Mouse (Mus musculus) erythroblast, embryonic 14.5 days (primary cell): Measurements from ENCODE around the gene Ttll1. TPM values are rescaled to one million over a fixed set of nuclear protein-coding genes. Genes with fewer than 3 reads are reported as not detected.
A peak's percentile ranks its signal among the peaks of the same experiment; 100 is the strongest.

Source experiments
- H3K27me3 ChIP-seq: 2 replicates; pipeline ENCODE4 v1.6.1; 2012; ENCODE audit warnings: inconsistent platforms; ENCODE audit not compliant: control insufficient read depth
- H3K36me3 ChIP-seq: 2 replicates; pipeline ENCODE4 v1.6.1; 2012; ENCODE audit warnings: mild to moderate bottlenecking, inconsistent platforms; ENCODE audit not compliant: control insufficient read depth
- H3K4me1 ChIP-seq: 2 replicates; pipeline ENCODE4 v1.6.1; 2012; ENCODE audit warnings: inconsistent platforms; ENCODE audit not compliant: control insufficient read depth
- H3K4me3 ChIP-seq: replicated peaks from 2 replicates; pipeline ENCODE3; 2012; ENCODE audit warnings: moderate library complexity, mild to moderate bottlenecking, inconsistent platforms
- H3K9me3 ChIP-seq: 2 replicates; pipeline ENCODE4 v1.6.1; 2012; ENCODE audit warnings: low read length, inconsistent platforms, mixed read lengths; ENCODE audit not compliant: control insufficient read depth
- GATA1 ChIP-seq: IDR thresholded peaks from 2 replicates; pipeline ENCODE4 v1.6.1; 2012; ENCODE audit warnings: low read length, inconsistent platforms, mixed read lengths
- TAL1 ChIP-seq: IDR thresholded peaks from 3 replicates; pipeline ENCODE4 v1.6.1; 2012; ENCODE audit warnings: low read length, inconsistent platforms, mixed read lengths
- polyA plus RNA-seq: library from polyadenylated mRNA; stranded (reverse); fragments of >175 nt; gene quantifications from 2 replicates; pipeline ENCODE4 v1.2.3, GENCODE M21; 2012

Gene Ttll1
- polyA plus RNA-seq, 1 experiment, result 0.13 TPM

GRCm38 (mm10) chr15:83479818-83480217 lies 30.9 kb downstream of the Ttll1 start:
- peaks cover 5% of the 10 kb centered on the region for H3K27me3 ChIP-seq

GRCm38 (mm10) chr15:83478096-83478495 lies 32.6 kb downstream of the Ttll1 start:
- Histone ChIP-seq H3K9me3 (no peaks in the 10 kb centered on the region), H3K36me3 (no peaks in the 10 kb centered on the region), H3K4me1 (peaks cover 48% of the 10 kb centered on the region), H3K27me3 (peaks cover 5% of the 10 kb centered on the region), H3K4me3 (no peak overlapping the region)
- TF ChIP-seq GATA1 (no peak), TAL1 (no peak)

More at GRCm38 (mm10) chr15:83479818-83480217, 30.9 kb downstream of the Ttll1 start:
- Histone ChIP-seq H3K9me3 (no peaks in the 10 kb centered on the region), H3K36me3 (no peaks in the 10 kb centered on the region), H3K4me1 (peaks cover 34% of the 10 kb centered on the region), H3K4me3 (no peak overlapping the region)
- TF ChIP-seq GATA1 (no peak), TAL1 (no peak)

- H3K4me3 ChIP-seq, result no peak overlapping the region
- TF ChIP-seq GATA1, result no peak
- TF ChIP-seq TAL1, result no peak
- H3K36me3 ChIP-seq, result no peaks in the 10 kb centered on the region
- no peaks in the 10 kb centered on the region for H3K9me3 ChIP-seq
- peaks cover 50% of the 10 kb centered on the region for H3K4me1 ChIP-seq
- H3K27me3 ChIP-seq, result peaks cover 5% of the 10 kb centered on the region
These were observed 34.0 kb downstream of the Ttll1 start for GRCm38 (mm10) chr15:83476593-83477273.

- peaks cover 48% of the 10 kb centered on the region for H3K4me1 ChIP-seq
- no peaks in the 10 kb centered on the region for H3K36me3 ChIP-seq
- H3K27me3 ChIP-seq, result peaks cover 9% of the 10 kb centered on the region
- TF ChIP-seq TAL1 (no peak), GATA1 (no peak)
- peak overlapping the region; percentile 52 for H3K4me3 ChIP-seq
- H3K9me3 ChIP-seq, result no peaks in the 10 kb centered on the region
These were observed 36.2 kb downstream of the Ttll1 start for GRCm38 (mm10) chr15:83474466-83474836.

GRCm38 (mm10) chr15:83473832-83474465 lies 36.7 kb downstream of the Ttll1 start:
- H3K27me3 ChIP-seq, result peaks cover 12% of the 10 kb centered on the region
- H3K4me1 ChIP-seq, result peaks cover 50% of the 10 kb centered on the region
- no peaks in the 10 kb centered on the region for H3K9me3 ChIP-seq
- H3K36me3 ChIP-seq, result no peaks in the 10 kb centered on the region
- TF ChIP-seq TAL1, result no peak
- no peak for TF ChIP-seq GATA1
- peak overlapping the region; percentile 52 for H3K4me3 ChIP-seq

GRCm38 (mm10) chr15:83473251-83473650 lies 37.4 kb downstream of the Ttll1 start:
- Histone ChIP-seq H3K27me3 (peaks cover 12% of the 10 kb centered on the region), H3K9me3 (no peaks in the 10 kb centered on the region), H3K36me3 (no peaks in the 10 kb centered on the region), H3K4me1 (peaks cover 44% of the 10 kb centered on the region), H3K4me3 (no peak overlapping the region)
- TF ChIP-seq TAL1 (no peak), GATA1 (no peak)

GRCm38 (mm10) chr15:83471476-83471875 lies 39.2 kb downstream of the Ttll1 start:
- no peaks in the 10 kb centered on the region for H3K9me3 ChIP-seq
- TF ChIP-seq TAL1 (no peak), GATA1 (no peak)
- no peak overlapping the region for H3K4me3 ChIP-seq
- H3K27me3 ChIP-seq, result peaks cover 7% of the 10 kb centered on the region
- H3K4me1 ChIP-seq, result peaks cover 44% of the 10 kb centered on the region
- H3K36me3 ChIP-seq, result no peaks in the 10 kb centered on the region

- TF ChIP-seq GATA1 (no peak), TAL1 (no peak)
- Histone ChIP-seq H3K4me3 (no peak overlapping the region), H3K27me3 (peaks cover 7% of the 10 kb centered on the region), H3K4me1 (peaks cover 49% of the 10 kb centered on the region), H3K9me3 (no peaks in the 10 kb centered on the region), H3K36me3 (no peaks in the 10 kb centered on the region)
These were observed 40.2 kb downstream of the Ttll1 start for GRCm38 (mm10) chr15:83470443-83470842.

- Histone ChIP-seq H3K4me3 (no peak overlapping the region), H3K9me3 (peaks cover 2% of the 10 kb centered on the region; the same call in 1 of the 2 replicates), H3K36me3 (no peaks in the 10 kb centered on the region), H3K27me3 (peaks cover 7% of the 10 kb centered on the region), H3K4me1 (peaks cover 49% of the 10 kb centered on the region)
- TF ChIP-seq GATA1 (no peak), TAL1 (no peak)
These were observed 41.3 kb downstream of the Ttll1 start for GRCm38 (mm10) chr15:83469279-83469821.
